Mouse (Mus musculus) spleen, adult 12 weeks (tissue): ENCODE measurements around the gene Ttc19.

ENCODE experiments used
- DNase-seq: peaks from one replicate; pipeline ENCODE4 v3.0.0; 2022; ENCODE audit warnings: low spot score

Gene Ttc19

GRCm38 (mm10) chr11:62280675-62281600, at the start of gene Ttc19, which contains the start of gene Zswim7:
Ttc19 (plus strand) TSS chr11:62281473.
Zswim7 (minus strand) TSS chr11:62281375.
- DNase-seq, result peak; percentile 90

- no peak for DNase-seq
These were observed 40.5 kb upstream of the Ttc19 start for GRCm38 (mm10) chr11:62240631-62241261.

DNA sequence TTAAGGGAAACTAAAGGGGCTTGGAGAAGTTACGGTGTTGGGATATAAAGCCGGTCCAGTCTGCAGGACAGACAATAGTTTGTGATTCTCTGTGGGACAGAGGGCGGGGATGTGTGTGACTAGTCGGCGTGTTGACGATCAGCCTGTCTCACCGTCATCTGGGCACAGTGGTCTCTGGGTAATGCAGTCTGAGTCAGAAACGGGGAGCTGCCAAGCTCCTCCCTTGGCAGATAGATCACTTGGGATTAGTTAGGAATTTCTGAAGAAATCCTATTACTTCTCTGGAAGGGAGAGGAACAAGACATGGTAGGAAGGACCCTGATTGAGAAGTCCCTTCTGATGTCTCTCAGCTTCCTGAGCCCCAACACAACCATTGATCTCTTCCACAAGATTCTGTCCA, 37.4 kb upstream of the Ttc19 start:
- no peak for DNase-seq

DNA sequence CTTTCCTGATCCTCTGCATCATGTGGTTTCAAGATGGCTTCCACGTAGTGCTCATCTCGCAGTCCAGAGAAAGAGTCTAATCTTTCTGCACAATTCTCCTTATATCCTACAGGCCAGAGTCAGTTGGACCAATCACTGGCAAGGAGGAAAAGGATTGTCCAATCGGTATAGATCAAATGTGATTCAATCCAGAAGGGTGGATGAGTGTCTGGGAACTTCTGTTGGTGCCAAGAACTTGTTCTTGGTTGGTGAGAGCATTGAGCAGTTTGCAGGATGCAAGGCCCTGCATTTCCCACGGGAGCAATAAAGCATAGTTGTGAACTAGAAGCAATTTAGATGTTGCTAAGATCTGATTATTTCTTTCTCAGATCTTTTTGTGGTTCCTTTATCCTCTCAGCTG, 36.8 kb upstream of the Ttc19 start:
- no peak for DNase-seq

- DNase-seq, result no peak
These were observed 33.4 kb upstream of the Ttc19 start for GRCm38 (mm10) chr11:62247759-62248400.

DNA sequence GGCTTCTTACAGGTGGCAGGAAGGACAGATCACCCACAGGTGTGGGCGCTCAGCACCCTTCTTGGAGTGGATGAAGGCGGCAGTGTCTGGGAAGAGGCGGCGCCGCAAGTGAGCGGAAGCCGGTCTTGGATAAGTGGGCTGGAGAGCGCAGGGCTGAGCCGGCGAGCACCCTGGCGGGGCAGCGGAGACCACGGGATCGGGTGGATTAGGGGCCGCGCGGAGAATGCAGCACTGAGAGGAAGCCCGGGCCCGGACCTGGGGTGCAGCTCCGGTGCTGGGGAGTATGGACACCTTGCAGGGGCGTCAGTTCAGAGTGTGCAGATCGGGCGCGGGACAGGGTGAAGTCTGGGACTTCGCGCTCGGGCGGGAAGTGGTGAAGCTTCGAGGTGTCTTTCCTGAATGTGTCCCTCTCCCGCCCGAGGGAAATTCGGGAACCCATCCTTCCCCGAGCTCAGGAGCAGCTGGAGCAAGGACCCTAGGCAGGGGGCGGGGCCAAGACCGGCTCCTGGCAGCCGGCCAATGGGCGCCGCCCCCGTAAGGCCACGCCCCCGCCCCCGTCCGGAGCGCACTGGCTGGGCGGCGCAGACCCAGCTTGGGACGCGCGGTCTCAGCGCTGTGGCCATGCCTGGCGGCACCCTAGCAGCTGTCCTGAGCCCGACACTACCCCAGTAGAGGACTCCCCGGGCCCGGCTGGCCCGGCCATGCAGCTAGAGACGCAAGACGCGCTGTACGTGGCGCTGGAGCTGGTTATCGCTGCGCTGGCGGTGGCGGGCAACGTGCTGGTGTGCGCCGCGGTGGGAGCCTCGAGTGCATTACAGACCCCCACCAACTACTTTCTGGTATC, 32.6 kb upstream of the Ttc19 start, which contains the start of gene Adora2b:
Gene Adora2b, plus strand, starts transcription at position 584 of the 844 bp plus-strand sequence.
- DNase-seq, result peak; percentile 12

DNA sequence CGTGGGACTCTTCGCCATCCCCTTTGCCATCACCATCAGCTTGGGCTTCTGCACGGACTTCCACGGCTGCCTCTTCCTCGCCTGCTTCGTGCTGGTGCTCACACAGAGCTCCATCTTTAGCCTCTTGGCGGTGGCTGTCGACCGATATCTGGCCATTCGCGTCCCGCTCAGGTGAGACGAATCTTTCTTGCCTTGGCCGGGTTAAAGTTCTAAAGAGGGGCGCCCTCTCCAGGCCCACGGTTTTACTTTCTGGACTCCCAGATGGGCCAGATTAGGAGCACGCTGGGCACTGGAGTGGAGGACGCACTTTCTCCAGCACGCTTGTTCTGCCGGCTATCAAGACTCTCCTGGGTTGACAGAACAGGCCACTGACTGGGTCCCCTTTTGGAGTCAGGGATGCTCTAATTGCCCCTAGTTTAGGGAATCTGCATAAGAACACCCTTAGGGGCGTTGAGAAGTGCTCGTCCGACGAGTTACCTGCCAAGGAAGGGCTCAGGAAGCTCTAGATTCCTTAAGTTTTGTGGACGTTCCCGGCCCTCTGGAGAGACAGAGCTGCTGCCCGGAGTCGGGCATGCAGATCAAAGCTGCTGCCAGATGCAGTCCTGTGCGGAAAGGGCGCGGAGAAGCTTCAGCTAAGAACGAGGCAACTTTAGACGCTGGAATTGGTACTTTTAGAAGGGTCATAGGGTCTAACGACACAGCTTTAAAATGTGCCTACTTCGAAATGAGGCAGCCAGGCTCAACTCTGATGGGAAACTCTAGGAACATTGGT, 31.8 kb upstream of the Ttc19 start:
- DNase-seq, result no peak

GRCm38 (mm10) chr11:62251047-62251446, 30.2 kb upstream of the Ttc19 start:
- DNase-seq, result no peak

GRCm38 (mm10) chr11:62253380-62253779, 27.9 kb upstream of the Ttc19 start:
- DNase-seq, result no peak

GRCm38 (mm10) chr11:62259214-62259613, 22.1 kb upstream of the Ttc19 start:
- DNase-seq, result no peak

GRCm38 (mm10) chr11:62263599-62263998, 17.7 kb upstream of the Ttc19 start:
- DNase-seq, result no peak

- DNase-seq, result no peak
These were observed 17.3 kb upstream of the Ttc19 start for GRCm38 (mm10) chr11:62264018-62264417.

GRCm38 (mm10) chr11:62265642-62266041, 15.6 kb upstream of the Ttc19 start:
- DNase-seq, result no peak

GRCm38 (mm10) chr11:62266466-62267214, 14.6 kb upstream of the Ttc19 start:
- DNase-seq, result no peak

DNA sequence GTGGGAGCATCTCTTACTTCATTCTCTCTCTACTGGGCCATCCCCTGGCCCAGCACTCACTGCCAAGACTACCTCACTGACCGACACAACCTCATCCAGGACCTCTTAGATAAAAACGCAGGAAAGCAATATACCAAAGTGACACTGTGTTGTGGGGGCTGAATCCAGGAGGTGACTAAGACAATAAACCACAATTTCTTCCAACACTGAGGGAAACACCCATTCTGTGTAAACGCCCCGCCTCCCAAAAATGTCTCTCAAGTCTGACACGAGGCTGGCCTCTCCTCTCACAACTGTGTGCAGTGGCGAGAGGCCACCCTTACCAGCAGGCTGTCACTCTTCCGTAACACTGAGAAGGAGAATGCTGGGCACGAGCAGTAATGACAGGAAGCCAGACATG, 12.9 kb upstream of the Ttc19 start:
- no peak for DNase-seq

- DNase-seq, result no peak
These were observed 12.2 kb upstream of the Ttc19 start for GRCm38 (mm10) chr11:62269097-62269496.

DNA sequence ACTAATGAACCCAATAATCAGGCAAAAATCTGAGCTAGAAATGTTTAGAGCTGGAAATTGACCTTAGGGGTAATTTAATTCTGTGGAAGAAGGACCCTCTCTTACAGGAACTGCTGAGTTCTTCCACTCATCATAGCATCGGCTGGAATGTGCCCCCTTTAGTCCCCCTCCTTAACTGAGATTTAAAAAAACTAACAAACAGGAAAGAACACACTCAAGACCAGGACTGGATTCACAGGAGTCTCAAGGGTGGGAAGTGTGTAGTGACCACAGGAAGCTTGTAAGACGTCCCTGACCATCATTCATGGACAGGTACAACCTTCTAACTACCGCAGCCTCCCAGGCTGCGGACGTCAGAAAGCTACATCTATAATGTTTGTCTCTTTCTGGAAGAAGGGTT, 10.4 kb upstream of the Ttc19 start:
- DNase-seq, result no peak

GRCm38 (mm10) chr11:62277086-62277485, 4.2 kb upstream of the Ttc19 start:
- no peak for DNase-seq

DNA sequence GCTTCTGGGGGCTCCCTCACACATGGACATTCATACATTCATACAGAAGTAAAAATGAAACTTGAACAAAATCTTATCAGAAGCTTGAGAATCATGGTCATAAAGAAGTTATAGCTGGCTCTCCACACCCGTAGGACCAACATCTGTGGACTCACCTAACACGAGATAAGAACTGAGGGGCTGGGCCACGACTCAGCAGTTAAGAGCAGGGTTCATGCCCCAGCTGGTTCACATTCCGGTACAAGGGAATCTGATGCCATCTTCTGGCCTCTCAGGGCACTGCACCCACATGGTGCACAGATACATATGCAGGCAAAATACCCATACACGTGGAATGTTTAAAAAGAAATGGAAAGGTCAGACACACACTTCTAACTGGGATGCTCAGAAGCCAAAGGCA, 3.2 kb upstream of the Ttc19 start:
- peak; percentile 45 for DNase-seq

DNA sequence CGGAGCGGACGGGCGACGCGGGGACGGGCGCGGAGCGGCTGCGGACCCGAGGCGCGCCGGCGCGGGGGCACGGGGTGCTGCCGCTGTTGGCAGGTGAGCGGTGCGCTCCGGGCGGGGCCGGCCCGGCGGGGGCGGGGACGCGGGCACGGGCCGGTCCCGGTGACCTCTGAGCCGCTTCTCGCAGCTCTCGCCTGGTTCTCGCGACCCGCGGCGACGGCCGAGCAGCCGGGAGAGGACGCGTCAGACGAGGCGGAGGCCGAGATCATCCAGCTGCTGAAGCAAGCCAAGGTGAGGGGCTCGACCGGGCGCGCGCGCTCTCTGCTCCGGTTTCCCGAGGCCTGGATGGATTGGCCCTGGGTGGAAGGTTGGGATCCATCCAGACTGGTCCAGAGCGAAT, 326 bp downstream of the Ttc19 start:
- DNase-seq, result no peak
